Mouse (Mus musculus): ENCODE measurements around the gene Gm17018.

DNA sequence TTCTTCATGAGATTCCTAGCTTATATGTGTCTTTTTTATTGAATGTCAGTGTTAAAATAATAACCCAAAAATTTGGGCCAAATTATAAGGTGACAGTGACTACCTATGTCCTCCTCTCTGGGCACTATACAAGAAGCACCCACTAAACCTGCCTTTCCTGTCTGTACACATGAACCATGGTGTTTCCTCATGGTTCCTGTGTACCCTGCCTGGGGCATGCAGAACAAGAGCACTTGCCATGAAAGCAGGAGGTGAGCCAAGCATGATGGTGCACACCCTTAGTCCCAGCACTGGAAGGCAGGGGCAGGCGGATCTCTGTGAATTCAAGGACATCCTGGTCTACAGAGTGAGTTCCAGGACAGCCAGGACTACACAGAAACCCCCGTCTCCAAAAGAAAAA is 45.1 kb upstream of the Gm17018 start:
- TF ChIP-seq EP300 (optimal IDR thresholded peaks at IDR 0.05) (no peak), CTCF (IDR thresholded peaks at IDR 0.05; ENCODE audit: low read depth) (no peak)

All from stomach, postnatal 0 days (tissue).